Mouse (Mus musculus): ENCODE measurements at regions not wholly inside any gene's neighbourhood (a gene's known extent, or its start where the extent isn't known, plus 50 kb on each side); places are given as distances from the start of the nearest gene placed in this dataset.

DNA sequence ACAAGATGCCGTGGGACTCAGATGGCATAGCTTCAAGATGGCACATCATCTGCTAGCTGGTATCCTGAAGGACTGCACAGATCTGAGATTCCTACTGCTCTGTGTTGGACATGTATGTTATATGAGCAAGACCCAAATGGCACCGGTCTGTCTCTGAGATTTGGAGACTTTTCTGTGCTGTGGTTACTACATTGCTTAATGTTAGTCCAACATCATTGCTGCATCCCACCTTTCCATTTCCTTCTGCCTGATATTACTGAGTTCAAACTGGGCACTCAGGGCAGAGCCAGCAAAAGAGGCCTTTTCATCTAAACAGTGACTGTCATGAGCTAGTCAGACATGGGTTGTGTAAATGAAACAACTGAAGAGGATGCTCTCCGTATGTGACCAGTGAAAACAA is 383.3 kb downstream of the Rps24 start:
- TF ChIP-seq POLR2A (IDR thresholded peaks at IDR 0.05; ENCODE audit: borderline replicate concordance, insufficient read depth, low read length) (no peak), CTCF (IDR thresholded peaks at IDR 0.05; ENCODE audit: borderline replicate concordance, insufficient read depth, low read depth, low read length) (no peak)

Data from cerebellum, adult 2 months (tissue).